ENCODE assay signal across 10 mouse cellular contexts in the genomic region with DNA sequence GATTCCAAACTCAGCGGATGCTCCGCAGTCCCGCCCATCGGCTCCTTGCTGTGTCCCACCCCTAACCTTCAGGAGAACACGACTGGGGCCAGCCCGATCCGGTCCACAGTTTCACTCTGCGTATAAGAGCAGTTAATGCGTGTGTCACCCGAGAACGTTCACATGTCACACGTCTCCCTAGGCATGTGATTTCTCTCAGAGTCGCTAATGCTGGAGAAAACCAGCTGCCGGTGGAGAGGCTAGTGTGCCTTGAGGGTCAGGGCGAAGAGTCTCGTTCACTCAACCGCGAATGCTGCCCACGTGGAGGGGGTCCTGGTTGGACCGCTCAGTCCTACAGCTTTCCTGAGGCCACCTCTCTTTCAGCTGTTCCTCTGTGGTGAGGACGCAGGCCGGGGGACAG. TPM values are rescaled to one million over a fixed set of nuclear protein-coding genes. Genes with fewer than 3 reads are reported as not detected.
DNase-seq lines count a peak whose midpoint lies in the region; ATAC-seq and TF ChIP-seq lines count a peak whose summit lies in the region.
"Had no signal": no experiment of that assay in that cellular context is flagged by ENCODE, and none has a peak within 500 bp of the region (broad histone marks: within the 10 kb centered on the region; RNA-seq: fewer than 3 reads in every experiment).

No protein-coding gene starts in this region.

- DNase-seq in limb, embryonic 14.5 days (ENCODE audit: low spot score): peak; percentile 72
- peak; percentile 81 for DNase-seq in retina, postnatal 1 day
- no peak for DNase-seq in urinary bladder, postnatal 4 days (ENCODE audit: low spot score in 2 of 2)
- DNase-seq in thymus, postnatal 14 days: no peak
- DNase-seq: liver, embryonic 13.5 days had no signal

- H3K4me3 ChIP-seq in E14TG2a.4 (replicated peaks; ENCODE audit: low read length): peak overlapping the region; percentile 77
- peak overlapping the region; percentile 24 for H3K4me3 ChIP-seq in embryonic facial prominence, embryonic 13.5 days
- no peak overlapping the region for H3K4me3 ChIP-seq in hindbrain, embryonic 12.5 days
- no peak overlapping the region for H3K4me3 ChIP-seq in limb, embryonic 14.5 days (replicated peaks; ENCODE audit: low read length)
- H3K4me3 ChIP-seq: liver, embryonic 13.5 days had no signal

- TF ChIP-seq POLR2A in limb, embryonic 14.5 days (IDR thresholded peaks at IDR 0.05; ENCODE audit: borderline replicate concordance, extremely low read depth, insufficient read depth, insufficient read length): no peak

- H3K9me3 ChIP-seq in E14TG2a.4 (ENCODE audit: low read length): no peaks in the 10 kb centered on the region
- no peaks in the 10 kb centered on the region for H3K9me3 ChIP-seq in embryonic facial prominence, embryonic 13.5 days
- H3K9me3 ChIP-seq in hindbrain, embryonic 12.5 days (replicated peaks): no peaks in the 10 kb centered on the region
- no peaks in the 10 kb centered on the region for H3K9me3 ChIP-seq in limb, embryonic 14.5 days (ENCODE audit: control insufficient read depth, low read length)
- H3K9me3 ChIP-seq: liver, embryonic 13.5 days had no signal

- peak overlapping the region; percentile 57 for H3K4me2 ChIP-seq in embryonic facial prominence, embryonic 13.5 days
- H3K4me2 ChIP-seq in hindbrain, embryonic 12.5 days (replicated peaks): peak overlapping the region; percentile 37
- H3K4me2 ChIP-seq in limb, embryonic 14.5 days (replicated peaks; ENCODE audit: low read depth, low read length, severe bottlenecking): peak overlapping the region; percentile 42
- H3K4me2 ChIP-seq: liver, embryonic 13.5 days had no signal

- no peaks in the 10 kb centered on the region for H3K27me3 ChIP-seq in E14TG2a.4 (ENCODE audit: insufficient read depth, low read length)
- no peaks in the 10 kb centered on the region for H3K27me3 ChIP-seq in embryonic facial prominence, embryonic 13.5 days
- H3K27me3 ChIP-seq in hindbrain, embryonic 12.5 days: peaks cover 3% of the 10 kb centered on the region; the same call in 1 of the 2 replicates
- H3K27me3 ChIP-seq in limb, embryonic 14.5 days (ENCODE audit: control insufficient read depth, insufficient read depth, low read length): no peaks in the 10 kb centered on the region
- H3K27me3 ChIP-seq: Patski had no signal

- H3K36me3 ChIP-seq in E14TG2a.4 (ENCODE audit: insufficient read depth, low read length): no peaks in the 10 kb centered on the region
- no peaks in the 10 kb centered on the region for H3K36me3 ChIP-seq in embryonic facial prominence, embryonic 13.5 days
- no peaks in the 10 kb centered on the region for H3K36me3 ChIP-seq in hindbrain, embryonic 12.5 days
- H3K36me3 ChIP-seq in limb, embryonic 14.5 days (ENCODE audit: control insufficient read depth, insufficient read depth, low read length): no peaks in the 10 kb centered on the region
- H3K36me3 ChIP-seq: liver, embryonic 13.5 days had no signal

- peaks cover 95% of the 10 kb centered on the region for H3K4me1 ChIP-seq in E14TG2a.4 (replicated peaks; ENCODE audit: low read depth, low read length)
- H3K4me1 ChIP-seq in embryonic facial prominence, embryonic 13.5 days: peaks cover 53% of the 10 kb centered on the region
- peaks cover 15% of the 10 kb centered on the region for H3K4me1 ChIP-seq in hindbrain, embryonic 12.5 days
- H3K4me1 ChIP-seq in limb, embryonic 14.5 days (ENCODE audit: control insufficient read depth, insufficient read depth, low read length): peaks cover 20% of the 10 kb centered on the region

- peak overlapping the region; percentile 44 for H3K9ac ChIP-seq in embryonic facial prominence, embryonic 13.5 days
- peak overlapping the region; percentile 32; the same call in 1 of the 2 replicates for H3K9ac ChIP-seq in hindbrain, embryonic 12.5 days
- H3K9ac ChIP-seq in limb, embryonic 14.5 days (ENCODE audit: low read depth, low read length, severe bottlenecking): peak overlapping the region; percentile 28; the same call in 1 of the 2 replicates
- H3K9ac ChIP-seq: liver, embryonic 13.5 days had no signal

- ATAC-seq in embryonic facial prominence, embryonic 13.5 days (ENCODE audit: insufficient number of reproducible peaks, insufficient read depth, low FRiP score, low TSS enrichment, low read depth): no peak
- no peak for ATAC-seq in hindbrain, embryonic 12.5 days (ENCODE audit: low FRiP score)
- peak; percentile 81 for ATAC-seq in limb, embryonic 14.5 days (ENCODE audit: low FRiP score, low read depth)
- no peak for ATAC-seq in activated CD4-positive, CD25-positive, alpha-beta regulatory T cell, adult 4 months
- ATAC-seq: Patski had no signal

- H3K27ac ChIP-seq in embryonic facial prominence, embryonic 13.5 days: peak overlapping the region; percentile 80
- H3K27ac ChIP-seq in hindbrain, embryonic 12.5 days: 0 out of 2 replicates have a peak overlapping the region, but pooled peaks have one; percentile 12
- peak overlapping the region; percentile 27; the same call in 1 of the 2 replicates for H3K27ac ChIP-seq in limb, embryonic 14.5 days (replicated peaks; ENCODE audit: low read depth, low read length)
- H3K27ac ChIP-seq: liver, embryonic 13.5 days had no signal

- 4% methylated on average over 22 of the region's 22 CpGs for WGBS in embryonic facial prominence, embryonic 13.5 days
- WGBS in hindbrain, embryonic 12.5 days: 5% methylated on average over 22 of the region's 22 CpGs
- WGBS in limb, embryonic 14.5 days: 5% methylated on average over 22 of the region's 22 CpGs

- no peak for TF ChIP-seq CTCF in E14TG2a.4 (conservative IDR thresholded peaks at IDR 0.05; ENCODE audit: low read length)

RNA-seq across cellular contexts. Expression of a gene that starts 23.1 kb away (rescaled TPM):
- polyA plus RNA-seq in embryonic facial prominence, embryonic 13.5 days (2015; fragmentation: Nextera tagmentation; extraction: Ambion mirVana): 44.3 and 47.3 TPM in 2 replicates
- 76.2 and 77.6 TPM in 2 replicates for polyA plus RNA-seq in hindbrain, embryonic 12.5 days (2016; fragmentation: Nextera tagmentation; extraction: Ambion mirVana)
- polyA plus RNA-seq in limb, embryonic 14.5 days (2012; rRNA removed): 72.5 and 85.2 TPM in 2 replicates
- 38.7 and 40.3 TPM in 2 replicates for polyA plus RNA-seq in limb, embryonic 14.5 days (2014; fragmentation: Nextera tagmentation; extraction: Ambion mirVana)
- 10 to 100 TPM; 13.9 to 22.7 TPM for polyA plus RNA-seq in activated CD4-positive, CD25-positive, alpha-beta regulatory T cell, adult 4 months (2017; shearing (Covaris generic))

Comparison
In these comparisons a context has a peak if more than half of its experiments do, and no peak if none do; other contexts are left out.
1. H3K4me3 ChIP-seq: peak in E14TG2a.4 (single experiment) and embryonic facial prominence, embryonic 13.5 days (single experiment); none in hindbrain, embryonic 12.5 days (single experiment) and limb, embryonic 14.5 days (single experiment).
2. H3K27ac ChIP-seq: peak in every context shown above with its lines; median percentile 80 in embryonic facial prominence, embryonic 13.5 days; 27 in limb, embryonic 14.5 days; 12 in hindbrain, embryonic 12.5 days.
3. DNase-seq: peak in limb, embryonic 14.5 days (single experiment) and retina, postnatal 1 day (single experiment); none in urinary bladder, postnatal 4 days (0 of 2) and thymus, postnatal 14 days (single experiment).
4. Peak in every context shown above with its lines, with median percentiles within 50 percentile points of each other: H3K4me2 ChIP-seq and H3K9ac ChIP-seq.